Mouse (Mus musculus) lung, postnatal 36 days (tissue): Measurements from ENCODE around the gene Tcfl5.

Source experiments
- DNase-seq: peaks from one replicate; pipeline ENCODE4 v3.0.0; 2022; ENCODE audit warnings: mixed read lengths

Gene Tcfl5

GRCm38 (mm10) chr2:180597490-180597889 lies 45.0 kb downstream of the Tcfl5 start, which contains the start of gene Col9a3:
Col9a3 (plus strand) TSS chr2:180597790.
- no peak for DNase-seq

- peak; percentile 84 for DNase-seq
Observed at GRCm38 (mm10) chr2:180589123-180589831, 53.2 kb downstream of the Tcfl5 start, which contains the start of gene Ogfr. Ogfr (plus strand) TSS chr2:180589245.

- DNase-seq = no peak
Observed at GRCm38 (mm10) chr2:180588736-180589122, 53.8 kb downstream of the Tcfl5 start.

- DNase-seq = no peak
Observed at GRCm38 (mm10) chr2:180583154-180583507, 59.4 kb downstream of the Tcfl5 start.

GRCm38 (mm10) chr2:180582481-180583153 lies 59.9 kb downstream of the Tcfl5 start:
- peak; percentile 97 for DNase-seq

GRCm38 (mm10) chr2:180581002-180581401 lies 61.5 kb downstream of the Tcfl5 start, which contains the start of gene Mrgbp:
Mrgbp (plus strand) TSS chr2:180581304.
- peak; percentile 62 for DNase-seq

- DNase-seq = peak; percentile 81
Observed at GRCm38 (mm10) chr2:180578686-180579085, 63.8 kb downstream of the Tcfl5 start.

GRCm38 (mm10) chr2:180576482-180576881 lies 66.0 kb downstream of the Tcfl5 start:
- DNase-seq = no peak
